Mouse (Mus musculus) forebrain, embryonic 14.5 days (tissue): ENCODE measurements around the gene Dhx15. TPM values are rescaled to one million over a fixed set of nuclear protein-coding genes. Genes with fewer than 3 reads are reported as not detected.
A peak's percentile ranks its signal among the peaks of the same experiment; 100 is the strongest.

Source experiments
- ATAC-seq: fragments of 200-750 bp; cut with Nextera tagmentation; 2 replicates; pipeline ENCODE4 v1.8.0; 2017; ENCODE audit warnings: mild to moderate bottlenecking, moderate library complexity
- DNase-seq: peaks from one replicate; pipeline ENCODE4 v3.0.0-alpha.2; 2015; ENCODE audit warnings: low spot score
- H3K27ac ChIP-seq: fragments of 300-500 bp; sonication (generic); 2 replicates; pipeline ENCODE4 v1.5.1; 2014; ENCODE audit warnings: low read depth, mild to moderate bottlenecking, control low read depth, low read length, moderate library complexity
- H3K27me3 ChIP-seq: fragments of 300-500 bp; sonication (generic); replicated peaks from 2 replicates; pipeline ENCODE4 v1.6.1; 2014; ENCODE audit warnings: low read length, control low read depth, mixed read lengths; ENCODE audit not compliant: control insufficient read depth, insufficient read depth
- H3K36me3 ChIP-seq: fragments of 300-500 bp; sonication (generic); 2 replicates; pipeline ENCODE4 v1.6.1; 2014; ENCODE audit warnings: low read length, control low read depth; ENCODE audit not compliant: control insufficient read depth, insufficient read depth
- H3K4me1 ChIP-seq: fragments of 300-500 bp; sonication (generic); 2 replicates; pipeline ENCODE4 v1.6.1; 2014; ENCODE audit warnings: antibody characterized with exemption, low read length, control low read depth; ENCODE audit not compliant: control insufficient read depth, insufficient read depth
- H3K4me2 ChIP-seq: fragments of 300-500 bp; sonication (generic); 2 replicates; pipeline ENCODE4 v1.6.1; 2014; ENCODE audit warnings: mild to moderate bottlenecking, control low read depth, low read length
- H3K4me3 ChIP-seq: fragments of 300-500 bp; sonication (generic); 2 replicates; pipeline ENCODE4 v1.5.1; 2014; ENCODE audit warnings: low read depth, low read length, control low read depth
- H3K9ac ChIP-seq: fragments of 300-500 bp; sonication (generic); 2 replicates; pipeline ENCODE4 v1.6.1; 2014; ENCODE audit warnings: mild to moderate bottlenecking, low read length, control low read depth, moderate library complexity
- H3K9me3 ChIP-seq: fragments of 300-500 bp; sonication (generic); replicated peaks from 2 replicates; pipeline ENCODE4 v1.6.1; 2016; ENCODE audit warnings: low read length, control low read depth, mixed read lengths; ENCODE audit not compliant: control insufficient read depth
- WGBS: fragments of 180-500 bp; shearing (Covaris S2); extraction: QIAGEN DNeasy Blood & Tissue Kit; methylation state at CpG from one replicate; pipeline ENCODE4 v1.1.7; 2014; 5-methylcytosine and 5-hydroxymethylcytosine counted together
- polyA plus RNA-seq: library from polyadenylated mRNA; unstranded; fragments of >200 nt; fragmentation: Nextera tagmentation; extraction: Ambion mirVana; gene quantifications from 2 replicates; pipeline ENCODE4 v1.2.1, GENCODE M21; 2014

The Dhx15 gene
- polyA plus RNA-seq, 1 experiment from 2014 or later = 90.9 TPM

DNA sequence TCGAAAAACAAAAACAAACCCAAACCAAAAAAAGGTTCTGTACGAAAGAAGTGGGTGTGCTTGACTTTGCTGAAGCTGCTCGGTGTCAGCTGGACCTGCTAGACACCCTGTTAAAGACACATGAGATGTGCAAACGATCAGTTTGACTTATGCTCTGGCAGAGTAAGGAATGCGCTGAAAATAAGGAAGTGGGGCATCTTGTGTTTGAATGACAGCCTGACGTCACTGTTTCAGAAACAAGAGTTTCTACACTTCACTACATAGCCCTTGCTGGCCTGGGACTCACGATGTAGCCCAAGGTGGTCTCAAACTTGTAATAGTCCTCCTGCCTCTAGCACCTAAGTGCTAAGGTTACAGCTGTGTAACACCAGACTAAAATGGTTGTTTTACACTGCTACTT is 57.5 kb downstream of the Dhx15 start:
- DNase-seq (no peak), ATAC-seq (no peak)
- Histone ChIP-seq H3K27ac (no peak overlapping the region), H3K4me1 (no peaks in the 10 kb centered on the region), H3K4me3 (no peak overlapping the region), H3K36me3 (peaks cover 4% of the 10 kb centered on the region; the same call in 1 of the 2 replicates), H3K27me3 (no peaks in the 10 kb centered on the region), H3K9me3 (no peaks in the 10 kb centered on the region), H3K9ac (no peak overlapping the region), H3K4me2 (no peak overlapping the region)
- WGBS = 91% methylated on average over 7 of the region's 7 CpGs

GRCm38 (mm10) chr5:52132092-52132491 is 58.2 kb downstream of the Dhx15 start:
- Histone ChIP-seq H3K4me1 (no peaks in the 10 kb centered on the region), H3K4me2 (no peak overlapping the region), H3K9ac (no peak overlapping the region), H3K27ac (no peak overlapping the region), H3K4me3 (no peak overlapping the region), H3K36me3 (0 out of 2 replicates have a peak, but pooled peaks cover 4% of the 10 kb centered on the region), H3K9me3 (no peaks in the 10 kb centered on the region), H3K27me3 (no peaks in the 10 kb centered on the region)
- ATAC-seq (peak; percentile 75), DNase-seq (peak; percentile 52)
- 18% methylated on average over 9 of the region's 9 CpGs for WGBS

GRCm38 (mm10) chr5:52131389-52131788 is 58.9 kb downstream of the Dhx15 start:
- 93% methylated on average over 13 of the region's 13 CpGs for WGBS
- Histone ChIP-seq H3K4me2 (no peak overlapping the region), H3K9ac (no peak overlapping the region), H3K4me1 (no peaks in the 10 kb centered on the region), H3K9me3 (no peaks in the 10 kb centered on the region), H3K27me3 (no peaks in the 10 kb centered on the region), H3K36me3 (0 out of 2 replicates have a peak, but pooled peaks cover 4% of the 10 kb centered on the region), H3K27ac (no peak overlapping the region), H3K4me3 (no peak overlapping the region)
- DNase-seq = no peak
- no peak for ATAC-seq

DNA sequence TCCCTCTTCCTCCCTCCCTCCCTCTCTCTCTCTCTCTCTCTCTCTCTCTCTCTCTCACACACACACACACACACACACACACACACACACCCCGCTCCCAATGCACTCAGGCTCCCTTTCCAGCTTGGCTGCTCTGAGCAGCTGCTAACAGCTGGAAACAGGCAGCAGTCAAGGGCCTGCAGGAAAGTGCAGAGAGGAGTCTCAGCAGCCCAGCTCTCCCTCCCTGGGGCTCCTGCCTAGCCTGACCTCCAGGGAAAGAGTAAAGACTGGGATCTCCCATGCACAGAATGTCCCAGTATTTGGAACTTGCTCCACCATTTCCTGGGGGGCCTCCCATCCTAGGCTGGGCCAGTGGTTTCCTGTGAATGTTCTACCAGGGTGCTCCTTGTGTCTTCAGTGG is 59.8 kb downstream of the Dhx15 start:
- H3K9ac ChIP-seq = no peak overlapping the region
- no peak overlapping the region for H3K27ac ChIP-seq
- 83% methylated on average over 1 of the region's 1 CpGs for WGBS
- no peaks in the 10 kb centered on the region for H3K4me1 ChIP-seq
- ATAC-seq (no peak), DNase-seq (no peak)
- no peak overlapping the region for H3K4me3 ChIP-seq
- 0 out of 2 replicates have a peak, but pooled peaks cover 4% of the 10 kb centered on the region for H3K36me3 ChIP-seq
- no peak overlapping the region for H3K4me2 ChIP-seq
- no peaks in the 10 kb centered on the region for H3K9me3 ChIP-seq
- no peaks in the 10 kb centered on the region for H3K27me3 ChIP-seq

DNA sequence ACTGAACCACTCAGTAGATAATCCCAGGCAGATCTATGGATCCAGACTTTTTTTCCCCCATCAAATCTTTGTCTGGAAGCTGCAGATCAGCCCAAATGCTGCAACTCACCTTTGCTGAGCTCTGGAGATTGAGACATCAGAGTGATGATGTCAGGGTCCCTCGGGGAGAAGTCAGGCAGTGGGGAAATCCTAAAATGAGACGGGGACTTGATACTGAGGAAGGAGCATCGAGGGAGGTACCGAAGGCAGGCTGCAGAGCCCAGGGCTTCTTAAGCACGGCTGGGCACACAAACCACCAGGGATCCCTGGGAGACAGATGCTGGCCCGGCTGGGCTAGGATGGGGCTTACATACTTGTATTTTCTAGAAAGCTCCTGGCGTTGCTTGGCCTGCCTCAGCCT is 64.1 kb downstream of the Dhx15 start:
- Histone ChIP-seq H3K4me3 (no peak overlapping the region), H3K4me2 (no peak overlapping the region), H3K4me1 (no peaks in the 10 kb centered on the region), H3K36me3 (no peaks in the 10 kb centered on the region), H3K9ac (no peak overlapping the region), H3K9me3 (no peaks in the 10 kb centered on the region), H3K27ac (no peak overlapping the region), H3K27me3 (no peaks in the 10 kb centered on the region)
- ATAC-seq (no peak), DNase-seq (no peak)
- 78% methylated on average over 7 of the region's 7 CpGs for WGBS

DNA sequence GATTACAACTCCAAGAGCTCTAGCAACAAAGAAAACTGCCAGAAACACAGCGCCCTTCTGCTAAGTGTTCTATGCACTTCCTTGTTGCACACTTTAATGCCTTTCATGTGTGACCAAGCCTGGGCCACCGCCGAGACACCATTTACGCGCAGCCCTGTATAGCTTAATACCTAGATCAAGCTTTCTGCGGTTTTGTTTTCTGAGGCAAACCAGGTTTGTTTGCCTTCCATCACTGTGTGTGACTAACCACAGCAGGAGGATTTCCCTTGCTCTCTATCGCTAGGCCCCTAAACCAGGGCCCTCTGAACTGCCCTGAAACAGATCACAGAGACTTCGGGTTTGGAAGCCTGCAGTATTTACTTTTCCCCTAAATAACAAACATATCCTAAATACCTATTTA is 64.5 kb downstream of the Dhx15 start:
- Histone ChIP-seq H3K27me3 (no peaks in the 10 kb centered on the region), H3K9me3 (no peaks in the 10 kb centered on the region), H3K4me1 (no peaks in the 10 kb centered on the region), H3K4me2 (no peak overlapping the region), H3K27ac (no peak overlapping the region), H3K36me3 (no peaks in the 10 kb centered on the region), H3K9ac (no peak overlapping the region), H3K4me3 (no peak overlapping the region)
- ATAC-seq = no peak
- WGBS = 85% methylated on average over 8 of the region's 8 CpGs
- no peak for DNase-seq

- WGBS = 79% methylated on average over 6 of the region's 6 CpGs
- Histone ChIP-seq H3K27ac (no peak overlapping the region), H3K4me1 (no peaks in the 10 kb centered on the region), H3K27me3 (no peaks in the 10 kb centered on the region), H3K36me3 (no peaks in the 10 kb centered on the region), H3K9ac (no peak overlapping the region), H3K4me3 (no peak overlapping the region), H3K9me3 (no peaks in the 10 kb centered on the region), H3K4me2 (no peak overlapping the region)
- DNase-seq (no peak), ATAC-seq (no peak)
Measured at GRCm38 (mm10) chr5:52122146-52122545, 68.2 kb downstream of the Dhx15 start.

DNA sequence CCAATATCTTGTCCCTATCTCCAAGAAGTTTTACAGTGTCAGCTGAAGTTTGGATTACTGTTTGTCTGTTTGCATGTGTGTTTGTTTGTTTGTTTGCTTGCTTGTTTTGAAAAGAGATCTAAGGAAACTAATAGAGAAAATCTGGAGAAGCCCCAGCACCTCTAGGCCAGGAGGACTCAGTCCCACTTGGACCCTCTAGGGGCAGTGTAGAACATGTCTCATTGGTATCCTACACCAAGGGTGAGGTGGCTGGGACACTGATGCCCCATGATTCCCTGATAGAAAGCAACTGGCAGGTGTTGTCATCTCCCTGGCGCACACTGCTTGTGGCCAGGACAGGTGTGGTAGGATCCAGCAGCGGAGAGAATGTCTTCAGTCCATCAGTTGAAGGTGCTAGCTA is 70.5 kb downstream of the Dhx15 start:
- H3K4me1 ChIP-seq = peaks cover 7% of the 10 kb centered on the region
- H3K4me2 ChIP-seq = no peak overlapping the region
- no peak for ATAC-seq
- H3K27me3 ChIP-seq = peaks cover 3% of the 10 kb centered on the region
- DNase-seq = no peak
- H3K27ac ChIP-seq = no peak overlapping the region
- WGBS = 62% methylated on average over 2 of the region's 2 CpGs
- H3K36me3 ChIP-seq = no peaks in the 10 kb centered on the region
- no peak overlapping the region for H3K4me3 ChIP-seq
- no peaks in the 10 kb centered on the region for H3K9me3 ChIP-seq
- no peak overlapping the region for H3K9ac ChIP-seq

DNA sequence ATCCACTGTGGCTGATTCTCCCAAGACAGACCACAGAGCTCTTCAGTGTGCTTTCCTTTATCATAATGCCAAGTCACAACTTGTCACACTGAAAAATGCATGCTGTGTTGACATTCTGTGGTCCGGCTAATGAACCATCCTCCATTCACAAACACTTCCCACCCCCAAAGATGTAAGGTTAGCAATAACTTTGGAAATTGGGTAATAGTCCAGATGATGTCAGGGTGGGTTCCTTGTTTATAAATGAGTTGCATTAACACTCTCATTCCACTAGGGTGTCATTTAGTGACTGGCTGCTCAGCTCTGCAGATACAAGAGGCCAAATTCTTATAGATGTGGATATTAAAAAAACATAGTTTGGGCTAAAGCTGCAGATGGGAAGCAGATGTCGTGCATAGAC is 71.1 kb downstream of the Dhx15 start:
- 78% methylated on average over 2 of the region's 2 CpGs for WGBS
- Histone ChIP-seq H3K4me1 (peaks cover 13% of the 10 kb centered on the region), H3K9ac (no peak overlapping the region), H3K27me3 (peaks cover 8% of the 10 kb centered on the region), H3K27ac (no peak overlapping the region), H3K9me3 (no peaks in the 10 kb centered on the region), H3K4me3 (no peak overlapping the region), H3K4me2 (no peak overlapping the region), H3K36me3 (no peaks in the 10 kb centered on the region)
- DNase-seq (no peak), ATAC-seq (no peak)
